Mouse (Mus musculus) testis, adult 2 months (tissue): ENCODE results near the gene Tmem150c. TPM values are rescaled to one million over a fixed set of nuclear protein-coding genes. Genes with fewer than 3 reads are reported as not detected.

ENCODE experiments used
- H3K27ac ChIP-seq: fragments of 200-500 bp; 2 replicates; pipeline ENCODE4 v1.5.1; 2012; ENCODE audit warnings: low read depth, low read length; ENCODE audit not compliant: control insufficient read depth, insufficient read depth
- H3K27me3 ChIP-seq: fragments of 200-500 bp; 2 replicates; pipeline ENCODE4 v1.6.1; 2012; ENCODE audit warnings: mild to moderate bottlenecking, low read length, moderate library complexity; ENCODE audit not compliant: control insufficient read depth, insufficient read depth
- H3K36me3 ChIP-seq: fragments of 200-500 bp; 2 replicates; pipeline ENCODE4 v1.6.1; 2012; ENCODE audit warnings: mild to moderate bottlenecking, low read length; ENCODE audit not compliant: control insufficient read depth, insufficient read depth
- H3K4me1 ChIP-seq: fragments of 200-500 bp; 2 replicates; pipeline ENCODE4 v1.6.1; 2012; ENCODE audit warnings: low read length; ENCODE audit not compliant: control insufficient read depth, insufficient read depth
- H3K4me3 ChIP-seq: fragments of 200-500 bp; 2 replicates; pipeline ENCODE4 v1.5.1; 2012; ENCODE audit warnings: low read depth, mild to moderate bottlenecking, low read length, moderate library complexity, mixed read lengths; ENCODE audit not compliant: control insufficient read depth
- CTCF ChIP-seq: fragments of 200-500 bp; IDR thresholded peaks from 2 replicates; pipeline ENCODE4 v1.5.1; 2012; ENCODE audit warnings: low read depth, mild to moderate bottlenecking, inconsistent platforms, low read length, moderate library complexity; ENCODE audit not compliant: control insufficient read depth, insufficient read depth, insufficient replicate concordance
- POLR2A ChIP-seq: fragments of 200-500 bp; IDR thresholded peaks from 2 replicates; pipeline ENCODE4 v1.6.1; 2012; ENCODE audit warnings: low read depth, mild to moderate bottlenecking, inconsistent platforms, low read length, moderate library complexity; ENCODE audit not compliant: control insufficient read depth
- polyA plus RNA-seq: library from polyadenylated mRNA; depleted of rRNA; stranded (reverse); fragments of >200 nt; gene quantifications from 2 replicates; pipeline ENCODE4 v1.2.3, GENCODE M21; 2012; rRNA removed

Gene Tmem150c
- polyA plus RNA-seq = 4.6 and 5.8 TPM in 2 replicates

- Histone ChIP-seq H3K4me3 (peak within 1 kb of the TSS; percentile 76), H3K27ac (no peak within 1 kb of the TSS), H3K27me3 (no peaks in the 10 kb centered on the region), H3K36me3 (no peaks in the 10 kb centered on the region), H3K4me1 (peaks cover 5% of the 10 kb centered on the region)
- no peak for TF ChIP-seq CTCF
- no peak for TF ChIP-seq POLR2A
These were observed at the start of gene Tmem150c for GRCm38 (mm10) chr5:100159638-100159973. TSS of gene Tmem150c (minus strand) at chr5:100159808.

- Histone ChIP-seq H3K27me3 (no peaks in the 10 kb centered on the region), H3K4me1 (no peaks in the 10 kb centered on the region), H3K36me3 (no peaks in the 10 kb centered on the region), H3K4me3 (no peak overlapping the region), H3K27ac (no peak overlapping the region)
- TF ChIP-seq CTCF (no peak), POLR2A (no peak)
These were observed 49.5 kb upstream of the Tmem150c start for GRCm38 (mm10) chr5:100209093-100209492.

DNA sequence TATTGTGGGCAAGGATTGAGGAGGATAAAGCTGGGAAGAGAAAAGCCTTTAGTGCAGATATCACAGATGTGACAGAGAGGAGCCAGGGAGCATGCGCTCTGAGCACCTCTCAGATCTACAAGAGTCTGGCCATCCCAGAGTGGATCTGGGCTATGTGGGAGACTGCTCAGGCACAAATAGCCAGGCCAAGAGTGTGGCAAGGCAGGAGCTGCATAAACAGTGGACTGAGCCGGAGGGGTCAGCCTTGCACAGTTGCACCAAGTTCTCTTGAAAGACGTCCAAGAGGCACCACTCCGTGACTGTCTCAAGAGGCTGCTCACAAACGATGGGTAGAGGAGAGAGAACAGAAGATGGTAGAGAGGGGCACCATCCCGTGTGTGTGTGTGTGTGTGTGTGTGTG, 47.1 kb upstream of the Tmem150c start:
- H3K27ac ChIP-seq = no peak overlapping the region
- H3K36me3 ChIP-seq = no peaks in the 10 kb centered on the region
- H3K4me1 ChIP-seq = no peaks in the 10 kb centered on the region
- H3K4me3 ChIP-seq = no peak overlapping the region
- TF ChIP-seq POLR2A (no peak), CTCF (no peak)
- no peaks in the 10 kb centered on the region for H3K27me3 ChIP-seq

DNA sequence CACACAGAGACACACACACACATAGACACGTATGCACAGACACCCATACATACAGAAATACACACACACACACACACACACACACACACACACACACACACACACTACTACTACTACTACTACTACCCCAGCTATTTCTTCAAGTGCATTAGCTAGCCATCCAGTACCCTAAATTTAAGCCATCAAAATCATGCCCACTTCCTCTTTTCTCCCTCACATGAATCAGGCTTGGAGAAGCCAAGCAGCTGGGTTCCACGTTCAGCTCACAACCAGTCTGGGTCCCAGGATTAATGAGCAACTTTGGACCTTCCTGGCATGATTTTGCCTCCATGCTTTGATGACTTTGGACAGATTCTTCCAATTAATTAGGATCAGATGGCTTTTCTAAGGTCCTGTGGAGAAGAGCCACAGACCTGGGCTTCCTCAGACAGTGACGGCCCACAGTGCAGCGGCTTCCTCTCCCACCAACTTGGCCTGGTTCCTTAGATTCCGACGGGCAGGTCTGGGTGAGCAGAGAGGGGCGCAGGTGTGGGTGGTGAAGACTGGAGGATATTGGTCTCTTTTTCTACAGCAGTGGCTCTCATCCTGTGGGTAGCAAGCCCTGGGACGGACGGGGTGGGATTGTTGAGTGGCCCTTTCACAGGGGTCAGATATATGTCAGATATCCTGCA, 46.0 kb upstream of the Tmem150c start:
- H3K27me3 ChIP-seq = no peaks in the 10 kb centered on the region
- H3K4me3 ChIP-seq = no peak overlapping the region
- no peaks in the 10 kb centered on the region for H3K4me1 ChIP-seq
- TF ChIP-seq CTCF (no peak), POLR2A (no peak)
- no peak overlapping the region for H3K27ac ChIP-seq
- H3K36me3 ChIP-seq = no peaks in the 10 kb centered on the region

- no peaks in the 10 kb centered on the region for H3K27me3 ChIP-seq
- no peak overlapping the region for H3K4me3 ChIP-seq
- TF ChIP-seq POLR2A = no peak
- TF ChIP-seq CTCF = no peak
- H3K27ac ChIP-seq = no peak overlapping the region
- H3K36me3 ChIP-seq = no peaks in the 10 kb centered on the region
- no peaks in the 10 kb centered on the region for H3K4me1 ChIP-seq
These were observed 41.2 kb upstream of the Tmem150c start for GRCm38 (mm10) chr5:100200805-100201204.

DNA sequence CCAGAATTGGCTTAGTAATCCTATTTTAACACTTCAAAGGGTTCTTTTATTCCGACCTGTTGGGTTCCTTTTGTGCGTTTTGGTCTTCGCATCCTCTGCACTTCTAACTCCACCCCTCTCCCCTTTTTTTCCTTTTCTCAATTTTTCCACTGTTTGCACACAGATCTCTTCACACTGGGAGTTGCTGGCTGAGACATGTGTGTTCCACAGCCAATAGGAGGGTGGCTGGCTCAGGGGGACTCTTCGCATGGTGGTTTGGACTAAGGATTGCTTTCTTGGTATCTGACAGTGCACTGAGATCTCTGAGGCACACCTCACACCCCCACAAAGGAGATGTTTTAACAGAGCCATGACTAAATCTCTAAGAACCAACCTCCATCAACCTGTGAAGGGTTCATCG, 40.7 kb upstream of the Tmem150c start:
- TF ChIP-seq CTCF = no peak
- TF ChIP-seq POLR2A = no peak
- H3K4me3 ChIP-seq = no peak overlapping the region
- no peaks in the 10 kb centered on the region for H3K36me3 ChIP-seq
- H3K27me3 ChIP-seq = no peaks in the 10 kb centered on the region
- no peak overlapping the region for H3K27ac ChIP-seq
- H3K4me1 ChIP-seq = no peaks in the 10 kb centered on the region

DNA sequence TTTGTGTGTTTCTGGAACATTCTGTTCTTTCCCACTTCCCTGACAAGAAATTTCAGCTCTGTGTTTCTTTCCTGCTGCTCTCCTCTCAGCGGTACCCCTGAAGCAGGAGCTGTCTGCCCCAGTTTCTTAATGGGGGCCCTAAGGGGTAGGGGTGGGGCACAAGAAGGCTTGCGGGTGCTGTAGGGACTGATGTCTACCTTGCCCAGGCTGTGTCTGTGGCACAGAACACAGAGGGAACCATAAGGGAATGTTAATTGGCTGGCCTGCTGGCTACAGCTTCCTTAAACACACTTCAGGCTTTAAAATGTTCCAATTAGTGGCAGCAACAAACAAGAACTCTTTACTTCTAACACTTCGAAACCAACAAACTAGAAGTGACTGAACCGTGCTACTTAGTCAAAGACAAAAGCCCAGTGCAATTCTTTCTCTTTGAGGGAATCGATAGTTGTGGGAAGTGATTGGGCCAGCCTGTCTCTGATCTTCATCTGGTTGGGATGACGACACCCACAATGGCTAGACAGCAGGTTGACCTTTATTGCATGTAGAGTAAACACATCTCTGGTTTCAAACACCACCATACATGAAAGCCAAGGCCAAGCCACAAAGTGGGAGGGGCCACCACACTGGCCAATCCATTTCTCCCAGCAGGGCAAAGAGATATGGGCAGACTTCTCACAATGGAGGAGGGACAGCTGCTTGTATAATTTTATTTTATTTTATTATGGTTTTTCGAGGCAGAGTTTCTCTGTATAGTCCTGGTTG, 39.7 kb upstream of the Tmem150c start:
- TF ChIP-seq POLR2A (no peak), CTCF (no peak)
- H3K4me3 ChIP-seq = no peak overlapping the region
- H3K36me3 ChIP-seq = no peaks in the 10 kb centered on the region
- no peaks in the 10 kb centered on the region for H3K4me1 ChIP-seq
- H3K27me3 ChIP-seq = no peaks in the 10 kb centered on the region
- no peak overlapping the region for H3K27ac ChIP-seq

DNA sequence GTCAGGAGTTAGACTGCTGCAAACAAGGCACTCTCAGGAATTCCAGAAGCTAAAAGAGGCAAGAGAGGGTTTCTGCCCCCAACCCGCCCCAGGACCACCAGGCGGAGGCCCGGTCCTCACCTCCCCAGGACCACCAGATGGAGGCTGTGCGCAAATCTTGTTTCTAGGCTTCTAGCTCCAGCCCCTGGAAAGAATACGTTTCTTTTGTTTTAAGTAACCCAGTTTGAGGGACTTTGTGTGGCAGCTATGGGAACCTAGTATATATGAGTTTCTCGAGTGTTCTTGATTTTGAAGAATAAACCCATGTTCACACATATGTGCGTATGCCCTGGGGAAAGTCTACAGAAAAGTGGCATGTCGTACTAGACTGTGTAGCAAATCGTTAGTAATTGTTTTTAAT, 37.9 kb upstream of the Tmem150c start:
- H3K4me1 ChIP-seq = no peaks in the 10 kb centered on the region
- H3K36me3 ChIP-seq = no peaks in the 10 kb centered on the region
- TF ChIP-seq CTCF (no peak), POLR2A (no peak)
- H3K27ac ChIP-seq = no peak overlapping the region
- H3K4me3 ChIP-seq = no peak overlapping the region
- H3K27me3 ChIP-seq = no peaks in the 10 kb centered on the region
